Mouse (Mus musculus): Measurements from ENCODE around the gene Gclc.

The Gclc gene

GRCm38 (mm10) chr9:77753853-77754727 is at the start of gene Gclc:
Gclc (plus strand) TSS chr9:77754535.
- DNase-seq (ENCODE audit: low spot score), result peak; percentile 88

- no peak for DNase-seq (ENCODE audit: low spot score)
These were observed 47.8 kb upstream of the Gclc start for GRCm38 (mm10) chr9:77706515-77706914.

- DNase-seq (ENCODE audit: low spot score), result no peak
These were observed 46.7 kb upstream of the Gclc start for GRCm38 (mm10) chr9:77707433-77708139.

- no peak for DNase-seq (ENCODE audit: low spot score)
These were observed 45.4 kb upstream of the Gclc start for GRCm38 (mm10) chr9:77708950-77709349.

- no peak for DNase-seq (ENCODE audit: low spot score)
These were observed 43.2 kb upstream of the Gclc start for GRCm38 (mm10) chr9:77711021-77711569.

- DNase-seq (ENCODE audit: low spot score), result no peak
These were observed 41.5 kb upstream of the Gclc start for GRCm38 (mm10) chr9:77712816-77713215.

- DNase-seq (ENCODE audit: low spot score), result no peak
These were observed 41.0 kb upstream of the Gclc start for GRCm38 (mm10) chr9:77713301-77713700.

- no peak for DNase-seq (ENCODE audit: low spot score)
These were observed 39.1 kb upstream of the Gclc start for GRCm38 (mm10) chr9:77715262-77715661.

GRCm38 (mm10) chr9:77716009-77716408 is 38.3 kb upstream of the Gclc start:
- DNase-seq (ENCODE audit: low spot score), result no peak

GRCm38 (mm10) chr9:77717831-77718435 is 36.4 kb upstream of the Gclc start:
- no peak for DNase-seq (ENCODE audit: low spot score)

GRCm38 (mm10) chr9:77718816-77719411 is 35.4 kb upstream of the Gclc start:
- no peak for DNase-seq (ENCODE audit: low spot score)

GRCm38 (mm10) chr9:77719675-77720074 is 34.7 kb upstream of the Gclc start:
- no peak for DNase-seq (ENCODE audit: low spot score)

GRCm38 (mm10) chr9:77722381-77722780 is 32.0 kb upstream of the Gclc start:
- DNase-seq (ENCODE audit: low spot score), result no peak

- no peak for DNase-seq (ENCODE audit: low spot score)
These were observed 30.1 kb upstream of the Gclc start for GRCm38 (mm10) chr9:77724216-77724615.

- no peak for DNase-seq (ENCODE audit: low spot score)
These were observed 28.9 kb upstream of the Gclc start for GRCm38 (mm10) chr9:77725448-77725847.

- no peak for DNase-seq (ENCODE audit: low spot score)
These were observed 28.2 kb upstream of the Gclc start for GRCm38 (mm10) chr9:77726018-77726684.

GRCm38 (mm10) chr9:77727012-77727411 is 27.3 kb upstream of the Gclc start:
- no peak for DNase-seq (ENCODE audit: low spot score)

- no peak for DNase-seq (ENCODE audit: low spot score)
These were observed 22.3 kb upstream of the Gclc start for GRCm38 (mm10) chr9:77732067-77732466.

GRCm38 (mm10) chr9:77737298-77738041 is 16.9 kb upstream of the Gclc start:
- DNase-seq (ENCODE audit: low spot score), result no peak

- no peak for DNase-seq (ENCODE audit: low spot score)
These were observed 12.9 kb upstream of the Gclc start for GRCm38 (mm10) chr9:77741452-77741851.

GRCm38 (mm10) chr9:77744798-77745197 is 9.5 kb upstream of the Gclc start:
- DNase-seq (ENCODE audit: low spot score), result no peak
